Mouse (Mus musculus) CD4-positive, CD25-positive, alpha-beta regulatory T cell, adult 2 months (primary cell): ENCODE results near the gene Clstn2.

ENCODE experiments used
- DNase-seq: peaks from one replicate; pipeline ENCODE4 v3.0.0-alpha.2; 2012; ENCODE audit warnings: low read depth, low spot score

Clstn2 gene

GRCm38 (mm10) chr9:98032573-98033272 lies at the start of gene Clstn2:
TSS of gene Clstn2 (minus strand) at chr9:98033181.
- no peak for DNase-seq

DNA sequence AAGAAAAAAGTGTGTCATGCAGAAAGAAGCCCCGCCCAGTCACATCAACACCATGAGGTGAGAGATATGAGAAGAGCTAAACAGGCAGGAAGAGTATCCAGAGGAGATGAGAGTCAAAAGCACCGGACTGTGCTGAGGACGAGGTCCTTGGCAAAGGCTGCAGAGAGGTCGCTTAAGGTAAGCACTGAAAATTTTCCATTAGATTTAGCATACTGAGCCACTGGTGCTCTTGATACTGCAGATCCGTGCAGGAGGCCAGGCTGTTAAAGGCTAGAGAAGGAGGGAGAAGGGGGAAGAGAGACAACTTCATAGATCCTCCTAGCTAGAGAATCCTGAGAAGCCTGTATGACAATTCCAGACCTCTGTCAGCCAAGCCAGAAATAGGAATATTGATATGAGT lies 34.8 kb upstream of the Clstn2 start:
- no peak for DNase-seq

DNA sequence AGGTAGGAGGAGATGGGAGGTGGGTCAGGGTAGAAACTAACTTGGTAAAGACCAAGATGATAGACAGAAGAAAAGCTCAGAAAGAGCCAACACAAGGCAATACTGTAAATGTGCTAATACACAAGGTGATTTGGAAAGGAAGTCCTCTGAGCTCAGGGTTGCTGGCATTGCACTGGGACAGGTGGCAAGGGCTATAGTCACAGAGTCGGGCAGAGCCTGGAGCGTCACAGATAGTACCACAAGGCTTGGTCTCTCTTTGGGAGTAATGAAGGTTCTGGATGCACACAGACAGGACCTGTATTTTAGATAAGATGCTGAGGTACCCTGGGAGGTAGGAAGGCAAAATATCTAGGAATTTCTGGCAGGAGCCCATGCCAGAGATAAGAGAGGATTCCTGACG lies 28.7 kb upstream of the Clstn2 start:
- no peak for DNase-seq

GRCm38 (mm10) chr9:98057291-98057690 lies 24.3 kb upstream of the Clstn2 start:
- DNase-seq: no peak

GRCm38 (mm10) chr9:98051343-98051742 lies 18.4 kb upstream of the Clstn2 start:
- DNase-seq: no peak

- DNase-seq: no peak
Measured at GRCm38 (mm10) chr9:98033273-98033855, 383 bp upstream of the Clstn2 start.

DNA sequence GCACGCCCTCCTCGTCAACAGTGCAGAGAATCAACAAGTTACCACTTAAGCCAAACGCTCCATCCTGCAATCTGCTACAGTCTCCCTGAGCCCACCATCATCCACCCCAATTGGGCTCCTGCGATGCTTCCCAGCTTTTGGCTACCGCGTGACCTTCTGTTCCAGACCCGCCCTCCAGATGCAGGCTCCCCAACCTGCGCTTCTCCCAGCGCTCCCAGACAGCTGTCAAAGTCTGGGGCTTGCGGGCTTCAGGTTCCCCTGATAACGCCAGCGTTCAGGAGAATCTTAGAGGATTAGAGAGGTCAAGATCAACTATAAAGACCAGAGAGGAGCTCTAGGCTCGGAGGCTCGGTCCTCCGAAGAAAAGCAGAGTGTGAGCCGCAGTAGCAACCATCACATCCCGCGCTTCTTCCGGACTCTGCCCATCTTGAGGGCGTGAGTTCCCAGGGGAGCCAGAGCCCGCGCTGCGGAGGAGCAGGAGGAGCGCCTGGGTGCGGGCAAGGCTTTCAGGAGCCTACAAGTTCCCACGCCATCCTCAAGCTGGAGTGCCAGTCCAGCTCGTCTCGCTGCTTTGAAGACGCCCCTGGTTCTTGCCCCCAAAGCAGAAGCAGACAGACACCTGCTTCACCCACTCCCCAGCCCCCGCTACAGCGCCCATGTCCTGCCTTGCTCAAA lies 946 bp downstream of the Clstn2 start:
- no peak for DNase-seq

GRCm38 (mm10) chr9:98030715-98031114 lies 2.3 kb downstream of the Clstn2 start:
- DNase-seq: no peak

DNA sequence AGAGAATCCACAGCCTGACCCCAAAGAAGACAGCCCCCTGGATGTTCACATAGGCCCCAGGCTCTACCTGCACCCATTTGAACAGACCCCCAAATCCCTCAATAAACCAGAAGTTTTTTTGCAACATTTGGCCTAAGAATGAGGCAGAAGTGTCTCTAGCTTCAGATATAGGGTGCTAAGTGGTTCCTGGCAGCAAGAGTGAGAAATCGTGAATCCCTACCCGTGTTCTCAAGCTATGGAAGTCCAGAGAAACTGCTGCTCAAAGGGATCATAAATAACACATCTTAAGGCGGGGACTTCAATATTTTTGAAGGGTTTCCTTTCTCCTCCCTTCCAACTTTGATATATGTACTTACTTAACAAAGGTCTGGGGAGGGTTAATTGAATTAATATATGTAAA lies 7.4 kb downstream of the Clstn2 start:
- DNase-seq: no peak

DNA sequence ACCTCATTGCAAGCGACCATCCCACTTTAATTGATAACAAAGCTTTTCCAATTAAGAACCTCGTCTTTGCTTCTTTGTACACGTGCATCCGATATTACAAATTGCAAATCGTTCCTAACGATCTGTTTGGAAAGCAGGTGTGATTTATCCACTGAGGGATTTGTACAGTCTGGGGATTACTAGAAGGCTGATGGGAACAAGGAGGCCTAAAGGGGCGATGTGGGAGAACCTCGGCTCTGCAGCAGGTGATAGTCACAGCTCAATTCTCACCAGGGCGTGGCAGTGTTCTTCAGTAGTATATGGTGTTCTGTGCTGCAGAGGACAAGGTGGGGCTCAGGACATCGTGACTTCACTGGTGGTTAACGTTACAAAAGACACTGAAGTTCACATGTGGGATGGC lies 9.9 kb downstream of the Clstn2 start:
- DNase-seq: no peak

GRCm38 (mm10) chr9:98019876-98020275 lies 13.1 kb downstream of the Clstn2 start:
- DNase-seq: no peak

DNA sequence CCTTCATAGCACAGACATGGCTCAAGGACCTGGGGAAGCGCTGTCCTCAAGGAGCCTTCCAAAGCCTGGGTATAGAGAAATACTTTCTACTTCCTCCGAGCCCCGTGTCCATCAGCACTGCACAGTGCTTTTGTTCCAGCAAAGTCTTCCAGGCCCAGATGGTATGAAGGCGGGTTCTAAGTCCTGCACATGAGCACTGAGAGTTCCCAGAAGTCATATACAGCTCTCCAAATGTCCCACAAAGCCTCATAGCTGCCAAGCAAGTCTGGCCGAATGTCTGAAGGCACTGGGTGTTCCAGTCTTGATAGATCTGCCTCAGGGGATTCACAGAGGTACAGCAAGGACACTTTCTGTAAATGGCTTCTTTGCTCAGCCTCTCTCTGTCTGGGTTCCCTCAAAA lies 14.3 kb downstream of the Clstn2 start:
- no peak for DNase-seq

GRCm38 (mm10) chr9:98016576-98016975 lies 16.4 kb downstream of the Clstn2 start:
- DNase-seq: no peak

GRCm38 (mm10) chr9:97996349-97996748 lies 36.6 kb downstream of the Clstn2 start:
- no peak for DNase-seq

DNA sequence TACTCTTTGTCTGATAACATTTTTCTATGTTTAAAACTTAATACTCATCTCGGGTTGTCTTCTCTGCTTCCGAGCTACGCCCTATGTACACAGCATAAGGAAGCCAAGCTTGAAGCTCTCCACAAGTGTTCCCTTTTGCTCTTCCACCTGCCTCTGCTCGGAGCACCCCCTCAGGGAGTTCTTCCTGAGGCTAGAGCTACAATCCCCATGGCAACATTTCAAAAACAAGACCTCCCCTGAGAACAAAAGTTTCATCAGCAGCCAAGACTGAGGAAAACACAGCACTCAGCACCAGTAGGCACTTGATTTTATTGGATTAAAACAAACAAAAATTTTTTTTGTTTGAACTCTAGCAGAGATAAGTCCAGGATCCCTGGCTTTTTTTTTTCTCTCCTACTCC lies 37.3 kb downstream of the Clstn2 start:
- no peak for DNase-seq

- no peak for DNase-seq
Measured at GRCm38 (mm10) chr9:97992131-97992530, 40.9 kb downstream of the Clstn2 start.

DNA sequence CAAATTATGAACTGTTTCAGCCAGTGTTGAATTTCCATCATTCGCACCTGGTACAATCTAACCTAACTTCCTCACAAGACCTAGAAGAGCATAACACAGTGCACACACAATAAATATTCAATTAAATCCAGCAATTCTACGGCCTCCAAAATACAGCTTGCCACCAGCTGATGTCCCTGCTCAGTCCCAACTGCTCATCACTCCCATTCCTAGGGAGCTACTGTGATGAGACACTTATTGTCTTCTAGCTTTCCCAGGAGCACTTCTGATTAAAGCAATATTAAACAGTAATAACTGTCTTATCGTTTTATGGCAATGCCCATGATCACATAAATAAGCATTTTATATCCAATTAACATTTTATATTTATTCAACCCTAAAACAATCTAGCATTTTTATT lies 55.6 kb downstream of the Clstn2 start:
- no peak for DNase-seq

- DNase-seq: no peak
Measured at GRCm38 (mm10) chr9:97974801-97975347, 58.1 kb downstream of the Clstn2 start.

DNA sequence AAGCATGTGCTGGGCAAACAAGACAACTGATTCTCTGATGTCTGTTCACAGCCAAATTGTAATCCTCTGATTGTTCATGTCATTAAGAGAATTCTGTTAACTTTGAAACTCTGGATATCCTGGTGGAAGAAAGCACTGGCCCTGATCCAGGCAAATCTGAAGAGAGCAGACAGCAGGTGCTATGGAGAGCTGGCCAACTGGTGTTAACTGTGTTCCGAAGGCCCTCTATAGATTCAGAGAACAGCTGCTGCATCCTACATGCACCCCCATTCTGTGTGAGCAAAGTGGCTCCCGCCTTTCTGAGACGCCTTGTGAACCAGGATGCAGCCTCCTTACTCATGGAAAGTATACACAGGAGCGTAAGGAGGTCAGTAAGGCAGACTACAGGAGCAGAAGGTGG lies 66.3 kb downstream of the Clstn2 start:
- no peak for DNase-seq

DNA sequence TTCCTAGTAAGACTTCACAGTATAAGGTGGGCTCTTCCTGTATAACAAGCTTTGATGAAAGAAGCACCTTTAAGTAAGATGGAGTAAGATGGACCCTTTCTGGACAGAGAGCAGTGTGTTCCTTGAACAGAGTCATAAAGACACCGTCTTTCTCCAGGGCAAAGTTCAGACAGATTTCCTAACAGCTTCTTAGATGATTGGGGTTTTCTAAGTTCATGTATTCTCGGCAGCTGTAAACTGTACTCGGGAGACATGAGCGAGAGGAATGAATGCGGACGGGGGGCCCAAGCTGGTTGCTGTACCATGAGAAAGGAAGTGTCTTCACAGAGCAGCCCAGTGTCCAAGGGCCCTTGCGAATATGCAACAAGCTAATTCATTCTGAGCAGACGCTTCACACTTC lies 75.5 kb downstream of the Clstn2 start:
- no peak for DNase-seq

DNA sequence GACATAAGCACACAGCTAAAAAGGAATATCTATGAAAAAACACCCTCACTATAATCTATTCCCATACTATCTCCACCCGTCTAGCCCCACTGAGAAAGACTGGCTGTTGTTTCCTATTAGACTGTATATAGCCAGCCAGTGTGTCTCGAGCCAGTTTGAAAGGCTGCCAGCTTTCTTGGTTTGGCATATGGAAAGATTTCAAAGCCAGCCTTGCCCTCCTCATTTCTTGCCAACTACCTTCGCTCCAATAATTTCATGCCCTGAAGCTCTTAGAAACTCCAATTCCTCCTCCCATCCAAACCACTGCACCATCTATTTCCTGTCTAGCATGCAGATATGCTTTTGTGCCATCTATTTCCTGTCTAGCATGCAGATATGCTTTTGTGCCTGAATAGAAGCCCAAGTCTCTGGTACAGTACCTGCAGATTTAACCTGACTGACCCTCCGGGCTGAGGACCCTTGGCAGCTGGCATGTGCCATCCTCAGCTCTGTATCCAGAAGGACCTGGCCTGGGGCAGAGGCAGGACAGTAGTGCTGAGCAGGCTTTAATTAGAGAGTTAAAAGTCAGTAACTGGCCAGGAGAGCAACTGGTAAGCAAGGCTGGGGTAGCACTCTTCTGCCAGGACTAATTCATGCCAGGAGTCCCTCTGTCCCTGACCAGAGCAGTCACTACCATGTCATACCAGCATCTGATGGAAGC lies 76.4 kb downstream of the Clstn2 start:
- DNase-seq: no peak

DNA sequence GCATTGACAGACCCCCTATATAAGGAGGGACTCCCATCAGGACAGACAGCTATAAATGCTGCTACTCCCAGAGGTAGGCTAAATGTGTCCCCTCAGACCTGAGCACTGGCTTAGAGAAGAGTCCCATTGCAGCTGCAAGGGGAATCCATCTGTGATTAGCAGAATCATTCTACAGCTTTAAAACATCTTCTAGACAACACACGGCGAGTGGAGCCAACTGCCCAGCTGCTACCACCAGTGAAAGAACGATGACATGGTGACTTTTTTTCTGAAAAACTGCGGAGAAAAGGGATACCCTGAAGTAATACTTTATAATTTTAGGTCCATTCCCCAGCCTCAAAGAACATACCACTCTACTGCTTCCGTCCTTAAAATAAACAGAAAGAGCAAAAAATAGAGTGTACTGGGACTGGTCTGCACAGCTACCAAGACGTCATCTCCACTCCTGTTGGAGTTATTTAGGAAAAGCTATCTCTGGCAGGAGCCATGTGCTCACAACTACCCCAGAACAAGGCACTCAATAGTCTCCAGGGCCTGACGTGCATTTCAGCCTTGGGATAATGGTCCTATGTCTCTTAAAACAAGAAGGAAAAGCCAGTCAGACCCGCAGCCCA lies 79.1 kb downstream of the Clstn2 start:
- no peak for DNase-seq
